Mouse (Mus musculus): ENCODE measurements at regions not wholly inside any gene's neighbourhood (a gene's known extent, or its start where the extent isn't known, plus 50 kb on each side); places are given as distances from the start of the nearest gene placed in this dataset.
"Not testable (repeated sequence)": the region's sequence is repeated elsewhere in the genome, so short reads cannot be mapped to it uniquely, and the experiment has no call there.

DNA sequence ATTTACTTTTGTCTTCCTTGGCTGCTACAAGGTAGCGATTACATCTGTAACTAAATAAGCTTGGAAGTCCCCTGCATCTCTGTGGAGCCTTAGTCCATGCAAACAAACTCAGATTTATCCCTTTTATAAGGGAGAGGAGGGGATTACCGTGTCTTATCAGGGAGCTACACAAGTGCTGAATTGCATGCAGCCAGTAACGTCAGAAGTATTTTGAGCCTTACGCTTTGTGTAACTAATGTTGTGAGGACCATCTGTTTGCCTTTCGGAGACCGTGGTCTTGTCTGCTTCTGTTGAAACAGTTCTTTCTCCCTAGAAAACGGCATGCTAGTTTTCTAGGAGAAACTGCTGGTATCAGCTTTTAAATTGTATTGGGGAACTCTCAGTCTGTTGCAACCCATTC lies 58.0 kb upstream of the Dmrta1 start:
- no peaks in the 10 kb centered on the region for H3K4me1 ChIP-seq
- H3K36me3 ChIP-seq (replicated peaks; ENCODE audit: low read length) = no peaks in the 10 kb centered on the region
- no peak overlapping the region for H3K4me3 ChIP-seq (replicated peaks)
- H3K27me3 ChIP-seq (replicated peaks) = no peaks in the 10 kb centered on the region
- H3K9me3 ChIP-seq = no peaks in the 10 kb centered on the region
- no peak for TF ChIP-seq FLI1 (IDR thresholded peaks at IDR 0.05; ENCODE audit: low read length)
- no peak for TF ChIP-seq GATA1 (IDR thresholded peaks at IDR 0.05; ENCODE audit: borderline replicate concordance, low read length)

DNA sequence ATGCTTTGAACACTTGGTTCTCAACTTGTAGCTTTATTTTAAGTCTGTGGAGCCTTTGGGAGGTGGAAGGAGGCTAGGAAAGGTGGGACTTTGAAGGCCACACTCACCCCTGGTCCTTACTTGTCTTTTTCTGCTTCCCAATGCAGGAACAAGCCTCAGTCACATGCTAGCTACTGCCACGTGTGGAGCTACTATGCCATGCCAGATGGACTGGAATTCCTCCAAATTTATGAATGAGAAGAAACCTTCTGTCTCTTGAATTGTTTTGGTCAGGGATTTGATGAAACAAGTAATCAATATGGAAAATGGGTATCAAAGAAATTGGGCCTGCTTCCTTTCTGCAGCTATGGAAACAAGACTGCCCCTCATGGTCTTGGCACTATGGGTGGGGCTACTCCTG lies 74.5 kb upstream of the Dmrta1 start:
- Histone ChIP-seq H3K4me3 (replicated peaks) (no peak overlapping the region), H3K36me3 (replicated peaks; ENCODE audit: low read length) (no peaks in the 10 kb centered on the region), H3K27me3 (replicated peaks) (no peaks in the 10 kb centered on the region), H3K9me3 (peaks cover 4% of the 10 kb centered on the region; the same call in 1 of the 2 replicates), H3K4me1 (no peaks in the 10 kb centered on the region)
- TF ChIP-seq GATA1 (IDR thresholded peaks at IDR 0.05; ENCODE audit: borderline replicate concordance, low read length) (no peak), FLI1 (IDR thresholded peaks at IDR 0.05; ENCODE audit: low read length) (no peak)

DNA sequence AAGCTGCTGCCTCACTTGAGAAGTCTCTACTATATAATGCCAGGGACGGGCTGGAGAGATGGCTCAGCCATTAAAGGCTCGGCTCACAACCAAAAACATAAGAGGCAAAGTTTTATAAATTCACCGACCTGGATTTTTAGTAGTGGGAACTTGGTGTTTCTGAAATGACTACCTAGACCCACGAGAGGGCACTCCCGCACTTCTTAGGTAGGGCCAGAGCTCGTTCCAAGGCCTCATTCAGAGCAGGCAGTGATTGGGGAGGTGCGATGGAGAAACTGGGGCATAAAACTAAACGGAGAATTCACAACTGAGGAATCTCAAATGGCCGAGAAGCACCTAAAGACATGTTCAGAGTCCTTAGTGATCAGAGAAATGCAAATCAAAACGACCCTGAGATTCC lies 103.7 kb upstream of the Dmrta1 start:
- Histone ChIP-seq H3K36me3 (replicated peaks; ENCODE audit: low read length) (no peaks in the 10 kb centered on the region), H3K4me3 (replicated peaks) (no peak overlapping the region), H3K4me1 (no peaks in the 10 kb centered on the region), H3K9me3 (no peaks in the 10 kb centered on the region), H3K27me3 (replicated peaks) (peaks cover 12% of the 10 kb centered on the region)
- TF ChIP-seq FLI1 (IDR thresholded peaks at IDR 0.05; ENCODE audit: low read length) (no peak), GATA1 (IDR thresholded peaks at IDR 0.05; ENCODE audit: borderline replicate concordance, low read length) (no peak)

DNA sequence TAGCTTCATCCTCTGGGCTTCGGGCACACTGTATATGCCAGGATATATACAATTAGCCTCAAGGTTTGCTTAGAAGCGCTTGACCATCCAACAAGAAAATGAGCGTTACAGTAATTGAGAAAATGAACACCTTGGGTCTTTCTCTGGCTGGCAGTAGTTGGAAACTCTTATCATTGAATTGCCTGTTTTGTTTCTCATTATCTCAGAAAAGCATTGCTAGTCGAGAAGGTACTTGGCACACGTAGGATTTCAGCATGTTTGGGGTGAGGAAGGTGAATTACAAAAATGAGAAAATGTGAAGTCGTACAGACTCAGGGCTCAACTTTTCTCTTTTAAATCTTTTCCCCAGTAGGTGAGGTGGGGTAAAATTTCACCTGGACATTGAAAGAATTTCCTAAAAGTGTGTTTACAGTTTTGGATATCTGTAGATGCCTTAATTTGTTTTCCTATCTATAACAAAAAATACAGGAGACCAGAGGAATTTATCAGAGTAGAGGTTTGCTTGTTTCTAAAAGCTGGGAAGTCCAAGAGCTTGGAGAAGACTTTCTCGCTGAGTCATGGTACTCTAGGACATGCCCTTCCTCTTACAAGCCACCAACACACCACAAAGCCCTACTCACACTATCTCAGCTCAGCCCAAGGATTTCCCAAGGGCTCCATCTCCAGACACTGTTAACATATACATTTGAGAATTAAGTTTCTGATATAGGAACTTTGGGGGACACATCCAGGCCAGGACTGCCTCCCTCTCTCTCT lies 124.3 kb upstream of the Dmrta1 start:
- no peak overlapping the region for H3K4me3 ChIP-seq (replicated peaks)
- no peak for TF ChIP-seq GATA1 (IDR thresholded peaks at IDR 0.05; ENCODE audit: borderline replicate concordance, low read length)
- no peak for TF ChIP-seq FLI1 (IDR thresholded peaks at IDR 0.05; ENCODE audit: low read length)
- H3K4me1 ChIP-seq = peaks cover 40% of the 10 kb centered on the region
- no peaks in the 10 kb centered on the region for H3K9me3 ChIP-seq
- H3K27me3 ChIP-seq (replicated peaks) = peaks cover 15% of the 10 kb centered on the region
- H3K36me3 ChIP-seq (replicated peaks; ENCODE audit: low read length) = no peaks in the 10 kb centered on the region

DNA sequence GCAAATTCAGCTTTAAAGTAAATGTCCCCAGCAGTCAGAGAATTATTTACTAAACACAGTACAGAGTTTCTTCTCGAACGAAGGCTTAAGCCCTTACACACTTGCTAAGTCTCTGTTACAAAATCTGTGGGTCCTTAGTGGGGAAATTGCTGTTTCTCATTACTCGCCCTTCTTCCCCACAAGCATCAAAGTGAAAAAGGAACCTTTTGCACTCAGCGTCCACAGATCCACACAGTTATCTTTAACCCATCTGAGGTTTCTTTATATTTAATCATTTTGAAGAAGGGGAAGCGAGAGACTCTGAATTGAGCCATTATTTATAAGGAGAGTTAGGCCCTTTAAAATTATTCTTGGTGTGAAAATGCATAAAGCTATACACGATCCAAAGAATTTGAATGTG lies 126.7 kb upstream of the Dmrta1 start:
- H3K4me1 ChIP-seq = peaks cover 40% of the 10 kb centered on the region
- H3K36me3 ChIP-seq (replicated peaks; ENCODE audit: low read length) = no peaks in the 10 kb centered on the region
- H3K4me3 ChIP-seq (replicated peaks) = no peak overlapping the region
- no peaks in the 10 kb centered on the region for H3K9me3 ChIP-seq
- peaks cover 16% of the 10 kb centered on the region for H3K27me3 ChIP-seq (replicated peaks)
- TF ChIP-seq GATA1 (IDR thresholded peaks at IDR 0.05; ENCODE audit: borderline replicate concordance, low read length) (no peak), FLI1 (IDR thresholded peaks at IDR 0.05; ENCODE audit: low read length) (no peak)

DNA sequence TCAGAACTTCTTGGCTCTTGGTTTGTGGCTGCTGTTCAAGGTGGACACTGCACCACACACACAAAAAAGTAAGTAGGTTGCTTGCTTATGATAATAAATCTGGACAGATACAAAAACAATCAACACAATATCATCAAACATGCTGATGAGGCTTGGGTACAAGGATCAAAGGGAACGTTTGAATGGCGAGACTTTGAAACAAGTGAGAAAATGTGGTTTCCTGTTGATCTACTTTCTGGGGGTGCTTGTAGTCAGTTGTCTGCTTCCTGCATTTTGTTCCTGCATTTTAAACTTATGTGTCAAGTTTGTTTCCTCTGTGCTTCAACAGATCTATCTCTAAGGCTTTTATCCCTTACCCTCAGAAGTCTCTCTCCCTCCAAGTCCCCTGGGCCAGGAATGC lies 128.7 kb upstream of the Dmrta1 start:
- Histone ChIP-seq H3K4me1 (peaks cover 31% of the 10 kb centered on the region), H3K4me3 (replicated peaks) (no peak overlapping the region), H3K27me3 (replicated peaks) (peaks cover 14% of the 10 kb centered on the region), H3K36me3 (replicated peaks; ENCODE audit: low read length) (no peaks in the 10 kb centered on the region), H3K9me3 (peaks cover 6% of the 10 kb centered on the region)
- TF ChIP-seq FLI1 (IDR thresholded peaks at IDR 0.05; ENCODE audit: low read length) = no peak
- TF ChIP-seq GATA1 (IDR thresholded peaks at IDR 0.05; ENCODE audit: borderline replicate concordance, low read length) = no peak

DNA sequence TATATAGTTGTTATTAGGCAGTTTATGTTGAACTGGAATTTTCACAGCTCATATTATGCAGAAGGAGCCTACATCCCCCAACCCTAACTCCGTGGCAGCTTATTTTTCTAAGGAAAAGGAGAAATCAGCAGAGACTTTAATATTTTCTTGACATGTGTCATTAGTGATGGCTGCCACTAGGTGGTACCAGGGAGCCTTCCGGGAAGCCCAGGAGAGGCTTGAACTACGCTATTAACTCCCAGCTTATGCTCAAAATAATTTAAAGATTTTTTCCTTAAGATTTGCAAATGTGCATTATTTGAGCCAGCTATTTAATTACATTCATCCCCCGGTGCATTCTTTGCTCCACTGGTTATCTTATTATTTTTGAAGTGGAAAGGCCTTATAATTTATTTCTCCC lies 146.8 kb upstream of the Dmrta1 start:
- TF ChIP-seq FLI1 (IDR thresholded peaks at IDR 0.05; ENCODE audit: low read length) (no peak), GATA1 (IDR thresholded peaks at IDR 0.05; ENCODE audit: borderline replicate concordance, low read length) (no peak)
- Histone ChIP-seq H3K4me3 (replicated peaks) (no peak overlapping the region), H3K9me3 (no peaks in the 10 kb centered on the region), H3K36me3 (replicated peaks; ENCODE audit: low read length) (no peaks in the 10 kb centered on the region), H3K27me3 (replicated peaks) (peaks cover 21% of the 10 kb centered on the region), H3K4me1 (peaks cover 16% of the 10 kb centered on the region)

DNA sequence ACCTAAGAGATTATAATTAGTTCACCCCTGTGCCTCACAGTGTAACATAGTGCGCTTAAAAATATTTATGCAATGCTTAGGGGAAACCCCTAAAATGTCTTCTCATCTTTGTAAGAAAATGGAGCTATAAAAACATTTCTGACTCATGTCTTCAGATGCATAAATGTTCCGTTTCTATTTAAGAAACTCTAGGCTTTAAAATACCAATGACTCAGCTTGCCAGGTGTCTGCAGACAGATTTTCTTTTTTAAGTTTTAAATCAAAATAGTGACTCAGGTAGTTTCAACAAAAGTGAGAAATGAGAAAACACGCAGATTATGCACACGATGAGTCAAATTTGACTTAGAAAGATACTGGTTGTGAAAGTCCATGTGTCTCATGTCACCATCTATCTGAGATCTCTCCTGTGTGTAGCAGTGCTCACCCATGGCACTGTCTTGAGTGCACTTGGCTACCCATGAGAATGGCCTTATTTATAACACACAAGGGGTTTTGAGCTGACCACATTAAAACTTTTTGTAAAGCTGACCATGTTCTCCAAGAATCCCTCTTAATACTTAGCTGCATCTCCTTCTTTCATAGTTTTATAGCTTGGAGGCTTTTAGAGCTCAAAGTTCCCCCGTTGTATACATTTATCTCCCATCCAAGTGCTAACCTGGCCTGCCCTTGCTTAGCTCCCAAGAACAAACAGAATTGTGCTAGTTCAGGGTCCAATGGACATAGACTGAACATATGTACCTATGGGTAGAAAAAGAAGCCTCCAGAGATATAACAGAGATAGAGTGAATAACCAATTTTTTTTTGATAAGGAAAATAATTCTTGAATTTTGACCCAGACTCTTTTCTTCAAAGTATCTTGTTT lies 149.0 kb upstream of the Dmrta1 start:
- no peak overlapping the region for H3K4me3 ChIP-seq (replicated peaks)
- H3K4me1 ChIP-seq = peaks cover 16% of the 10 kb centered on the region
- peaks cover 29% of the 10 kb centered on the region for H3K27me3 ChIP-seq (replicated peaks)
- no peaks in the 10 kb centered on the region for H3K9me3 ChIP-seq
- no peak for TF ChIP-seq FLI1 (IDR thresholded peaks at IDR 0.05; ENCODE audit: low read length)
- TF ChIP-seq GATA1 (IDR thresholded peaks at IDR 0.05; ENCODE audit: borderline replicate concordance, low read length) = no peak
- H3K36me3 ChIP-seq (replicated peaks; ENCODE audit: low read length) = no peaks in the 10 kb centered on the region

DNA sequence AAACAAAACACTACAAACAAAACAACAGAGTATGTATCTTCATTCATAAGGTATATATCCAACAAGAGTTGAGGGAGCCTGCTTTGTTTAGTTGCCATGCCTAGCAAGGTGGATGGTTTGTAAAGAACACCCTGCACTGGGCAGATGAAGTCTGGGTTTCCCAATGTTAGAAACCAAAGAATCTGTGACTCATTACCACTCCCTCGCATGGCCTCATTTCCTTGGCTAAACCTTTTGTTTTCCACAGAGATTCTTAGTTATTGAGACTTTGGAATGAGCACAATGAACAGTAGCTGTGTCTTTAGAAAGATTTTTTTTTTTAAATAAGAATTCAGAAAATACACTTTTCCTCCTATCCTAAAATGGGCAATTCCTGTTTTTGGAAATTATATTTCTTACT lies 151.3 kb upstream of the Dmrta1 start:
- H3K9me3 ChIP-seq = no peaks in the 10 kb centered on the region
- no peaks in the 10 kb centered on the region for H3K36me3 ChIP-seq (replicated peaks; ENCODE audit: low read length)
- TF ChIP-seq GATA1 (IDR thresholded peaks at IDR 0.05; ENCODE audit: borderline replicate concordance, low read length) (no peak), FLI1 (IDR thresholded peaks at IDR 0.05; ENCODE audit: low read length) (no peak)
- H3K4me3 ChIP-seq (replicated peaks) = no peak overlapping the region
- peaks cover 26% of the 10 kb centered on the region for H3K27me3 ChIP-seq (replicated peaks)
- H3K4me1 ChIP-seq = peaks cover 28% of the 10 kb centered on the region

DNA sequence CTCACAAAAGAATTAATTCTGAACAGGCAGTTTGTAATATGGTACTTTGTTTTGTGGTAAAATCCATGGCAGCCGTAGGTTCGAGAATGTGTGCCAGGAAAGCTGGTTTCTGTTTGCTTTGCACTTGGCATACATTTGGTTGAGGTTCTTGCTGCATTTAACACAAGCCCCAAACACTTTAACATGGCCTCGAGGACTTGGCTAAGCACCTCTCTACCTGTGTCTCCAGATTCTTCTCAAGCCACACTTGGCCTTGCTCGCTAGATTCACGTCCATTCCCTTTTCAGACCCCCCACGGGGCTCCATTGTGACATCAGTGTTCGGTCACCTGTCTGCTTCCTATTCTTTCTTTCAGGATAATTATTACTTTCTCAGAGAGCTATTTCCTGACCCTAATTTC lies 151.9 kb upstream of the Dmrta1 start:
- H3K4me1 ChIP-seq = peaks cover 31% of the 10 kb centered on the region
- H3K36me3 ChIP-seq (replicated peaks; ENCODE audit: low read length) = no peaks in the 10 kb centered on the region
- peaks cover 26% of the 10 kb centered on the region for H3K27me3 ChIP-seq (replicated peaks)
- TF ChIP-seq GATA1 (IDR thresholded peaks at IDR 0.05; ENCODE audit: borderline replicate concordance, low read length) = no peak
- TF ChIP-seq FLI1 (IDR thresholded peaks at IDR 0.05; ENCODE audit: low read length) = no peak
- no peaks in the 10 kb centered on the region for H3K9me3 ChIP-seq
- H3K4me3 ChIP-seq (replicated peaks) = no peak overlapping the region

DNA sequence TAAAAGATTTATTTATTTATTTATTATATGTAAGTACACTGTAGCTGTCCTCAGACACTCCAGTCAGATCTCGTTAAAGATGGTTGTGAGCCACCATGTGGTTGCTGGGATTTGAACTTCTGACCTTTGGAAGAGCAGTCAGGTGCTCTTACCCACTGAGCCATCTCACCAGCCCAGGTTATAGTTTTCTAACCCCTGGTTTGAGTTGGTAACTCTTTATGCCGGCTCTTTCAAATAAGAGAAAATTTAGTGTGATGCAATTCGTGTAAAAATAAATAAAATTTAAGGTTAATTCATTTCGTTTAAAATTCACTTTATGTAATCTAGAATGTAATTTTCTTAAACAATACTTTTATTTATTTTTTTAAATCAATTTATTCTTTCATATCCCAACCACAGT lies 153.7 kb upstream of the Dmrta1 start:
- not testable (repeated sequence) for H3K4me3 ChIP-seq (replicated peaks); H3K36me3 ChIP-seq (replicated peaks; ENCODE audit: low read length); H3K9me3 ChIP-seq
- H3K27me3 ChIP-seq (replicated peaks) = peaks cover 23% of the 10 kb centered on the region
- peaks cover 25% of the 10 kb centered on the region for H3K4me1 ChIP-seq
